Mouse (Mus musculus) cerebellum, adult 11-12 months (tissue): ENCODE data around the gene 3300002I08Rik.
"Not testable (repeated sequence)": the region's sequence is repeated elsewhere in the genome, so short reads cannot be mapped to it uniquely, and the experiment has no call there.

Experiments used
- DNase-seq: peaks from one replicate; pipeline ENCODE4 v3.0.0; 2022

3300002I08Rik gene

DNA sequence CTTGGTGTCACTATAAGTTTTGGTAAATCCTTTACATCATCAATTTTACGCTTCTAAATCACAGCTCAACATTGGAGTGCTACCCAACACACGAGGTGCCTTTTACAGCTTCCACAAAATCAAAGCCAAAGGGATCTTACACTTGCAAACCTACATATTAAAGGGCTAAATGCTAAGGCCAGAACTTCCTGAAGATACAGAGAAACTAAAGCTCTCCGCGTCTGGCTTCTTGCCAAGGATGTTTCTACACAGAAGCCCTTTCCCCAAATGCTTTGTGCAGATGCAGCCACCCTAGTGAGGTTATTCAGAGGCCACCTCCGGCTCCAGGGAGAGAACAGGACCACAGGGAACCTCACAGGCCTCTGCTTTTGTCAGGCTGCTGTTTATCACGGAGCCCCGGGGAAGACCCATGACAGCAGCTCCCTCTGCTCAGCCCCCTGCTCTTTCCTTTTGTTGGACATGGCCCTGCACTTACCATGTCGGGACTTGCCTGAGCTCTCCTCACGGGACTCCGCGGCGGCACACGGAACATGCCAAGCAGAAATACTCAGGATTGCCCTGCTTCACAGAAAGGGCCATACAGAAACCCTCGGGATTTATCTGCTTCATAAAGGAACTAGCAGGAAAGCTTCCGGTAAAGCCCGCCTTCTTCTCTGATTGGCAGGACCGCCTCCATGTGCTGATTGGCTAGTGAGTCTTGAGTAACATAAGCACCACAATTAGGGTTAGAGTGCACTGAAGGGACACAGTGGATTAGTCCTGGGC is at the start of gene 3300002I08Rik:
Gene 3300002I08Rik (minus strand): TSS at position 653 of the 765 bp plus-strand sequence.
- peak; percentile 89 for DNase-seq

- DNase-seq = not testable (repeated sequence)
Measured at GRCm38 (mm10) chr2:150412146-150412545, 49.6 kb upstream of the 3300002I08Rik start.

DNA sequence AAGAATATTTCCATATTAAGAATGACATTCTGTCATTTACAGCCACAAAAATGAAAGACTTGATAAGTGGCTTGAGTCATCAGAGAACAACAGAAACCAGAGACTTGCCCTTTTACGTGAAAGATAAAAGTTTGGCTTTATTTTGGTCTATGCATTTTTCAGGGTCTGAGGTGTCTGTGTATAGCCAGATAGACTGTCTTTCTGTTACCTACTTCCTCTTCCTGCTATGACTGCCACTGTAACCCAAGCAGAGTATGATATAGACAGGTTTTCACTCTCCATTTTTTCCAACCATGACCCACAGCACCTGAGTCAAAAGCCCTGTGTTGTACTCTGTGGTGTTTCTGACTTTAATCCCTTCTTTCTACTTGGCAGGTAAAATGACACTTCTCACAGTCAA is 27.6 kb upstream of the 3300002I08Rik start:
- no peak for DNase-seq

DNA sequence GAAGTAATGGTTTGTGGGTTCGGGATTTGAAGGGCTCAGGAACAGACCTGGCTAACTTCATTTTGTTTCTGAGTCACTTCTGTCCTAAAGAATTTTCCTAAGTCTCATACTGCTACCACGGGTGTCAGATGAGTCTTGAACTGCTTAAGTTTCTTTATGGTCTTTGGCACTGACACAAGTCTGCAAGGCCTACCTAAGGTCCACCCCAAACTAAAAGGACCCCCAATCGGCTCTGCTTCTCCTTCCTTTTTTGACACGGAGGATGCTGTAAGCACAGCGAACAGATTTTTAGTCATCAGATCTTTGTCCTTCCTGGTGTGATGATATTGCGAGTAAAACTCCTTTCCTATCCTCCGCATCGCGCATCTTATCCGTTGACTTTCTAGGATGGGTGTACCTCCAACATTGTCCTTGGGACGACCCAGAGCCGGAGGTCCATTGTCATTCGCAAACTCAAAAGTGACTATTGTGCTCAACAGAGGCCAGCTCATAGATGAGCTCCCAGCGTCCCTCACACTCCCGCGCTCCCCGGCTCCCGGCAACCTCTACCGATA is 23.1 kb upstream of the 3300002I08Rik start:
- DNase-seq = peak; percentile 9

- DNase-seq = no peak
Measured at GRCm38 (mm10) chr2:150362878-150363229, 289 bp upstream of the 3300002I08Rik start.

- DNase-seq = not testable (repeated sequence)
Measured at GRCm38 (mm10) chr2:150357136-150357535, 5.4 kb downstream of the 3300002I08Rik start.

GRCm38 (mm10) chr2:150323402-150323801 is 39.2 kb downstream of the 3300002I08Rik start, which contains the start of gene Gm10130:
Gene Gm10130, plus strand, starts transcription at chr2:150323702.
- no peak for DNase-seq

DNA sequence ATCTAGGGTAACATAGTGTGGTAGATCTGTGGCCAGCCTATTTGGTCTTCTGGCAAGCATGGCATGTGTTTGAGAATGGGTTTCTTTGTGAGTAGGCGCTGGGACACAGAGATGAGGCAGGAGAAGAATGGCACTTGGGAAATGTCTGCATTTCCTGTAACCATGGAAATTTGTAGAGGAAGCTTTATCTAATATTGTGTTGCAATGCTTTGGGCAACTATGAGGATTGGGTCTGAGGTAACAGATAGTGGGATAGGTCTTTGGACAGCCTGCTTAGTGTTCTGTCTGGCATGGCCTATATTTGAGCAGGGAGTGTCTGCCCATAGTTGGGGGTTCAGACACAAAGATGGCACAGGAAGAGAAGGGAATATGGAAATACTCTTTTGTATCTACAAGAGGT is 43.6 kb downstream of the 3300002I08Rik start:
- DNase-seq = no peak

DNA sequence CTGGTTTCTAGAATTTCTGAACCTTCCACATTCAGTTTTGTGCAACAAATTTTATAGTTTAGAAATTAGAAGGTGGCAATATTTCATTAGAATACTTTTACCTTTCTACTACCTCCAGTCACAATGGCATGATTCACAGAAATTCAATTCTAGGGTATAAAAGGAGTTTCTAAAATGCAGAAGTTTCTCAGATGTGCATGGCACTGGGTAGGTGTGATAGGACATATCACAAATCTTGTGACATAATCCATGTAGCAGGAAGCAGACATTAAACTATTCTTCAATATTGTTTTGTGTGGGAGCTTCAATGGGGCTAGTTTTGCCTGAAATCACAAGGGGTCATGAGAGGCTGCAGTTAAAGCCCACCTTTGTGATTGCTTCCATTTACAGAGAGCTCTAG is 46.4 kb downstream of the 3300002I08Rik start:
- DNase-seq = no peak

- peak; percentile 88 for DNase-seq
Measured at GRCm38 (mm10) chr2:150310952-150311884, 51.3 kb downstream of the 3300002I08Rik start.

GRCm38 (mm10) chr2:150307183-150307773 is 55.3 kb downstream of the 3300002I08Rik start:
- DNase-seq = no peak

GRCm38 (mm10) chr2:150299096-150299495 is 63.5 kb downstream of the 3300002I08Rik start:
- DNase-seq = no peak

DNA sequence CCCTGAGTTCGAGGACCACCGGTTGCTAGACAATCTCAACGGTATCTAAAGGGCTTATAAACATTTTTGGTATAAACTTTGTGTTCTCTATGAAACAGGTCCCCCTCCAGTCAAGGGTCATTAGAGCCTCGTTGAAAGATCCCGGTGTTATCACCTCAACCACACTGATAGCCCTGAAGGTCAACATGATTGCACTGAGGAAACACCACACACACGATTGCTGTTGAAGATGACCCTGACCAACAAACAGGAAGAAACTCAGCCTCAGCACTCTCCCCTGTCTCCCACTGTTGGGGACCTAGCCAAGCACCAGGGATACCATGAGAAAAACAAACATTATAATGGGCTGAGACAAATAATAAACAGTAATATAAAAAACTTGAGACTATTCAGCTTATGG is 68.9 kb downstream of the 3300002I08Rik start:
- no peak for DNase-seq
